Mouse (Mus musculus): ENCODE data around the gene Cltc.

- no peak for TF ChIP-seq POLR2A (IDR thresholded peaks at IDR 0.05; ENCODE audit: insufficient read depth, low read depth, low read length)
- TF ChIP-seq CTCF (IDR thresholded peaks at IDR 0.05; ENCODE audit: insufficient read depth, low read depth, low read length) = no peak
Observed at GRCm38 (mm10) chr11:86739470-86739869, 17.9 kb downstream of the Cltc start.

Measured in olfactory bulb, adult 2 months (tissue).